Mouse (Mus musculus) kidney, adult 2 months (tissue): ENCODE measurements around the gene Ptprf. TPM values are rescaled to one million over a fixed set of nuclear protein-coding genes. Genes with fewer than 3 reads are reported as not detected.

Experiments used
- DNase-seq: peaks from one replicate; pipeline ENCODE4 v3.0.0; 2021
- H3K27ac ChIP-seq: fragments of 200-500 bp; 2 replicates; pipeline ENCODE4 v1.5.1; 2012; ENCODE audit warnings: low read depth, low read length, control low read depth, inconsistent platforms; ENCODE audit not compliant: insufficient read depth
- H3K27me3 ChIP-seq: fragments of 200-500 bp; replicated peaks from 2 replicates; pipeline ENCODE4 v1.6.1; 2012; ENCODE audit warnings: mild to moderate bottlenecking, moderate library complexity, low read length, inconsistent platforms; ENCODE audit not compliant: control insufficient read depth, insufficient read depth
- H3K36me3 ChIP-seq: fragments of 200-500 bp; 2 replicates; pipeline ENCODE4 v1.6.1; 2012; ENCODE audit warnings: mild to moderate bottlenecking, moderate library complexity, low read length, inconsistent platforms; ENCODE audit not compliant: control insufficient read depth, insufficient read depth
- H3K4me1 ChIP-seq: fragments of 200-500 bp; 2 replicates; pipeline ENCODE4 v1.6.1; 2011; ENCODE audit warnings: low read length; ENCODE audit not compliant: control insufficient read depth, insufficient read depth
- H3K4me3 ChIP-seq: fragments of 200-500 bp; 2 replicates; pipeline ENCODE4 v1.5.1; 2011; ENCODE audit warnings: mild to moderate bottlenecking, low read depth, low read length, control low read depth; ENCODE audit not compliant: insufficient read depth
- CTCF ChIP-seq: fragments of 200-500 bp; conservative IDR thresholded peaks from 2 replicates; pipeline ENCODE4 v1.5.1; 2011; ENCODE audit warnings: low read depth, mild to moderate bottlenecking, control low read depth, low read length, moderate library complexity, mixed read lengths; ENCODE audit not compliant: insufficient read depth, insufficient read length
- POLR2A ChIP-seq: fragments of 200-500 bp; IDR thresholded peaks from one replicate; pipeline ENCODE4 v1.6.1; 2011; ENCODE audit warnings: low read depth, low read length, control low read depth
- WGBS: fragments of 180-500 bp; shearing (Covaris S2); methylation state at CpG from one replicate; pipeline ENCODE4 v1.1.7; 2018; 5-methylcytosine and 5-hydroxymethylcytosine counted together
- polyA plus RNA-seq: library from polyadenylated mRNA; depleted of rRNA; stranded (reverse); fragments of >200 nt; gene quantifications from 2 replicates; pipeline ENCODE4 v1.2.3, GENCODE M21; 2012

Gene Ptprf
- polyA plus RNA-seq, 1 experiment, result 89.9 TPM

- Histone ChIP-seq H3K27me3 (no peaks in the 10 kb centered on the region), H3K27ac (no peak overlapping the region), H3K36me3 (no peaks in the 10 kb centered on the region), H3K4me1 (no peaks in the 10 kb centered on the region), H3K4me3 (no peak overlapping the region)
- WGBS, result 88% methylated on average over 12 of the region's 12 CpGs
- no peak for TF ChIP-seq POLR2A
- TF ChIP-seq CTCF, result no peak
- no peak for DNase-seq
Measured at GRCm38 (mm10) chr4:118227398-118227797, 63.8 kb downstream of the Ptprf start.

GRCm38 (mm10) chr4:118221261-118221660 lies 69.9 kb downstream of the Ptprf start:
- TF ChIP-seq POLR2A (no peak), CTCF (no peak; the same call in 1 of the 2 replicates)
- Histone ChIP-seq H3K27ac (no peak overlapping the region), H3K4me3 (no peak overlapping the region), H3K36me3 (peaks cover 2% of the 10 kb centered on the region; the same call in 1 of the 2 replicates), H3K27me3 (no peaks in the 10 kb centered on the region), H3K4me1 (peaks cover 16% of the 10 kb centered on the region)
- 56% methylated on average over 7 of the region's 7 CpGs for WGBS
- DNase-seq, result peak; percentile 70

GRCm38 (mm10) chr4:118220756-118221155 lies 70.4 kb downstream of the Ptprf start:
- H3K4me1 ChIP-seq, result peaks cover 16% of the 10 kb centered on the region
- 0 out of 2 replicates have a peak overlapping the region, but pooled peaks have one; percentile 7 for H3K27ac ChIP-seq
- 49% methylated on average over 9 of the region's 9 CpGs for WGBS
- DNase-seq, result peak; percentile 59
- peaks cover 2% of the 10 kb centered on the region; the same call in 1 of the 2 replicates for H3K36me3 ChIP-seq
- H3K27me3 ChIP-seq, result no peaks in the 10 kb centered on the region
- TF ChIP-seq CTCF, result no peak
- no peak for TF ChIP-seq POLR2A
- H3K4me3 ChIP-seq, result no peak overlapping the region

- no peak overlapping the region for H3K4me3 ChIP-seq
- TF ChIP-seq CTCF (no peak), POLR2A (no peak)
- H3K4me1 ChIP-seq, result peaks cover 16% of the 10 kb centered on the region
- H3K27me3 ChIP-seq, result no peaks in the 10 kb centered on the region
- WGBS, result 71% methylated on average over 6 of the region's 6 CpGs
- no peak overlapping the region; the same call in 1 of the 2 replicates for H3K27ac ChIP-seq
- H3K36me3 ChIP-seq, result peaks cover 2% of the 10 kb centered on the region; the same call in 1 of the 2 replicates
- DNase-seq, result no peak
Measured at GRCm38 (mm10) chr4:118219487-118219886, 71.7 kb downstream of the Ptprf start.

- H3K4me3 ChIP-seq, result no peak overlapping the region
Measured at GRCm38 (mm10) chr4:118218521-118218920, 72.7 kb downstream of the Ptprf start.

GRCm38 (mm10) chr4:118216726-118217595 lies 74.2 kb downstream of the Ptprf start:
- Histone ChIP-seq H3K4me3 (no peak overlapping the region), H3K36me3 (peaks cover 2% of the 10 kb centered on the region; the same call in 1 of the 2 replicates), H3K4me1 (peaks cover 16% of the 10 kb centered on the region), H3K27ac (no peak overlapping the region), H3K27me3 (no peaks in the 10 kb centered on the region)
- 76% methylated on average over 17 of the region's 17 CpGs for WGBS
- TF ChIP-seq POLR2A (no peak), CTCF (peak; percentile 96)
- DNase-seq, result peak; percentile 79

More at GRCm38 (mm10) chr4:118218521-118218920, 72.7 kb downstream of the Ptprf start:
- DNase-seq, result peak; percentile 91
- Histone ChIP-seq H3K27me3 (no peaks in the 10 kb centered on the region), H3K36me3 (peaks cover 2% of the 10 kb centered on the region; the same call in 1 of the 2 replicates), H3K27ac (peak overlapping the region; percentile 52), H3K4me1 (peaks cover 16% of the 10 kb centered on the region)
- TF ChIP-seq POLR2A (no peak), CTCF (no peak)
- WGBS, result 77% methylated on average over 5 of the region's 5 CpGs

GRCm38 (mm10) chr4:118214891-118215290 lies 76.3 kb downstream of the Ptprf start:
- no peak overlapping the region for H3K4me3 ChIP-seq
- DNase-seq, result peak; percentile 80
- H3K27me3 ChIP-seq, result no peaks in the 10 kb centered on the region
- peak overlapping the region; percentile 36; the same call in 1 of the 2 replicates for H3K27ac ChIP-seq
- WGBS, result 51% methylated on average over 1 of the region's 1 CpGs
- no peaks in the 10 kb centered on the region for H3K36me3 ChIP-seq
- H3K4me1 ChIP-seq, result peaks cover 13% of the 10 kb centered on the region
- TF ChIP-seq POLR2A (no peak), CTCF (no peak)
